Mouse (Mus musculus): ENCODE measurements around the gene Nup214.

DNA sequence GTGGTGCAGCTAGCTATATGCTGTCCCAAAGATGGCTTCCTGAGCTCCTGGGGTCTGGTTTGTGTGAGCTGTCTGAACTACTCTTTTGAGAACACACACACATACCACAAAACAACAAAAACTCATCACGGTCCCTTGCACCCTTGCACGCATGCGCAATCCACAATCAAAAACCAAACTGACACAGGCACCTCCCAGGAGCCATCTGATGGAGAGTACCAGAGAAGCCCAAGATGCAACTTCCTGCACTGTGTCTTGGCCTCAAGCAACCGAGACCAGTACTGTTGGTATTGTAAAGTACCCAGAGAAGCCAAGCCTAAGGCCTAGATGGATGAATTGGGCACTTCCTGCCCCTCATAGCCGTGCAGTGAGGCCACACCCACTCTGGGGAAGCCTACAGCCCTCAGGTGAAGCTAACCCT is 91.1 kb downstream of the Nup214 start:
- TF ChIP-seq CTCF (IDR thresholded peaks at IDR 0.05; ENCODE audit: low read depth) (no peak; the same call in 1 of the 2 replicates), EP300 (IDR thresholded peaks at IDR 0.05; ENCODE audit: low read depth) (no peak)

All from liver, embryonic 14.5 days (tissue).